Mouse (Mus musculus) lung, adult 2 months (tissue): ENCODE data around the gene Ift140.
A peak's percentile ranks its signal among the peaks of the same experiment; 100 is the strongest.

Source experiments
- CTCF ChIP-seq: fragments of 200-500 bp; IDR thresholded peaks from 2 replicates; pipeline ENCODE4 v1.5.1; 2011; ENCODE audit warnings: mild to moderate bottlenecking, low read length, control low read depth; ENCODE audit not compliant: insufficient read depth
- POLR2A ChIP-seq: fragments of 200-500 bp; IDR thresholded peaks from 2 replicates; pipeline ENCODE4 v1.6.1; 2011; ENCODE audit warnings: low read depth, mild to moderate bottlenecking, control low read depth, low read length, borderline replicate concordance; ENCODE audit errors: extremely low read depth

DNA sequence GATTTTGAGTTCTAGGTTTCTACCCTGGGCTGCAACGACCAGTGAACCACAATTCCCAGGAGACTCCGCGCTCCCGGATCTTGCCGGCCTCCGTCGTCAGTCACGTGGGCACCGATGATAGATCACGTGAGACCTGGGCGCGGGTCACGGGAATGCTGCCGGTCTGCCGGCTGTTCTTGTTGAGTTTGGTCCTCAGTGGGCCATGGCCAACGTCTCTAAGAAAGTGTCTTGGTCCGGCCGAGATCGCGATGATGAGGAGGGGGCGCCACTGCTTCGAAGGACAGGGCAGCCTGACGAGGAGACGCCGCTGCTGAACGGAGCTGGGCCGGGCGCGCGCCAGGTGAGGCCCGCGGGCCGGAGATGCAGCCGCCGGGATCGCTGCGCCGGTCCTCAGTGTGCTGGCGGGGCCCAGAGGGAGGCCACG is 117.4 kb downstream of the Ift140 start, which contains the start of gene Clcn7:
- TF ChIP-seq POLR2A (peak; percentile 80; the same call in 1 of the 2 replicates), CTCF (no peak)
